Mouse (Mus musculus): ENCODE results near the gene 4930452B06Rik. TPM values are rescaled to one million over a fixed set of nuclear protein-coding genes. Genes with fewer than 3 reads are reported as not detected.

Gene 4930452B06Rik
- polyA plus RNA-seq, 1 experiment from 2014 or later, result 10.8 TPM

- Histone ChIP-seq H3K4me3 (no peak overlapping the region), H3K4me1 (replicated peaks) (no peaks in the 10 kb centered on the region), H3K27ac (no peak overlapping the region), H3K9me3 (no peaks in the 10 kb centered on the region), H3K27me3 (ENCODE audit: insufficient read depth, poor library complexity, severe bottlenecking) (no peaks in the 10 kb centered on the region), H3K36me3 (no peaks in the 10 kb centered on the region)
- WGBS, result 82% methylated on average over 2 of the region's 2 CpGs
- DNase-seq (ENCODE audit: low spot score), result no peak
Measured at GRCm38 (mm10) chr14:8472884-8473283, 193.2 kb downstream of the 4930452B06Rik start.

GRCm38 (mm10) chr14:8464401-8465154, 201.5 kb downstream of the 4930452B06Rik start:
- H3K4me1 ChIP-seq (replicated peaks), result peaks cover 7% of the 10 kb centered on the region; the same call in 1 of the 2 replicates
- no peaks in the 10 kb centered on the region for H3K36me3 ChIP-seq
- no peak overlapping the region for H3K27ac ChIP-seq
- WGBS, result 74% methylated on average over 14 of the region's 14 CpGs
- H3K9me3 ChIP-seq, result no peaks in the 10 kb centered on the region
- no peak for DNase-seq (ENCODE audit: low spot score)
- H3K4me3 ChIP-seq, result no peak overlapping the region
- no peaks in the 10 kb centered on the region for H3K27me3 ChIP-seq (ENCODE audit: insufficient read depth, poor library complexity, severe bottlenecking)

GRCm38 (mm10) chr14:8462973-8463372, 203.1 kb downstream of the 4930452B06Rik start:
- Histone ChIP-seq H3K36me3 (no peaks in the 10 kb centered on the region), H3K9me3 (no peaks in the 10 kb centered on the region), H3K4me3 (no peak overlapping the region), H3K27me3 (ENCODE audit: insufficient read depth, poor library complexity, severe bottlenecking) (no peaks in the 10 kb centered on the region), H3K27ac (no peak overlapping the region), H3K4me1 (replicated peaks) (peaks cover 7% of the 10 kb centered on the region; the same call in 1 of the 2 replicates)
- WGBS, result 95% methylated on average over 4 of the region's 4 CpGs
- no peak for DNase-seq (ENCODE audit: low spot score)

DNA sequence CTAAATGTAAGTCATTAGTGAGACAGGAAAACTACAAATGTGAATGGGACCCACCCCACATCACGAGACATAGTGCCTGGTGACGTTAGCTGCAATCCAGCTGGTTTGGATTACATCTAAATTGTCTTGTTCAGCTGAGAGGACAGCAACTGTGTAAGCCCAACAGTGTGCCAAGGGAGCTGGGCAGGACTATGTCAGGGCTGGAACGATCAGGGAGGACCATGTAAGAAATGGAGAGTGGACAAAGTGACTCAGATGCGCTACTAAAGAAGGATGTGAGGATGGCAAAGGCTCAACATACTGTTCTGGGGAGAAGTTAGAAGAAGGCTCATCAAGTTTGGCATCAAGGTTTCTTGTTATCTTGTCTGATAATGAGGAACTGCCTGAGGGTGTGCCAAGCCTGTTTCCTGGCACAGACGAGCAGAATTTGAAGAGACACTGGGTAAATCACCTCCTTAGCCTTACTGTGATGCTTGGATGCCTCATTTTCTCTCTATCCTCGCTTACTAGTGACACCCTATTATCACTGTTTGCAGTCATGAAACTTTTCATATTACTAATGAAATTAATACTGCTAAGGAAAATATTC, 203.6 kb downstream of the 4930452B06Rik start:
- Histone ChIP-seq H3K9me3 (no peaks in the 10 kb centered on the region), H3K27ac (no peak overlapping the region), H3K27me3 (ENCODE audit: insufficient read depth, poor library complexity, severe bottlenecking) (no peaks in the 10 kb centered on the region), H3K4me3 (no peak overlapping the region), H3K36me3 (no peaks in the 10 kb centered on the region), H3K4me1 (replicated peaks) (peaks cover 7% of the 10 kb centered on the region; the same call in 1 of the 2 replicates)
- 77% methylated on average over 6 of the region's 6 CpGs for WGBS
- no peak for DNase-seq (ENCODE audit: low spot score)

GRCm38 (mm10) chr14:8460226-8461129, 205.6 kb downstream of the 4930452B06Rik start:
- Histone ChIP-seq H3K27me3 (ENCODE audit: insufficient read depth, poor library complexity, severe bottlenecking) (no peaks in the 10 kb centered on the region), H3K4me1 (replicated peaks) (0 out of 2 replicates have a peak, but pooled peaks cover 4% of the 10 kb centered on the region), H3K36me3 (no peaks in the 10 kb centered on the region), H3K9me3 (no peaks in the 10 kb centered on the region), H3K4me3 (no peak overlapping the region), H3K27ac (no peak overlapping the region)
- WGBS, result 42% methylated on average over 19 of the region's 19 CpGs
- peak; percentile 66 for DNase-seq (ENCODE audit: low spot score)

- no peaks in the 10 kb centered on the region for H3K9me3 ChIP-seq
- no peak overlapping the region for H3K4me3 ChIP-seq
- WGBS, result 71% methylated on average over 4 of the region's 4 CpGs
- DNase-seq (ENCODE audit: low spot score), result no peak
- H3K27me3 ChIP-seq (ENCODE audit: insufficient read depth, poor library complexity, severe bottlenecking), result no peaks in the 10 kb centered on the region
- no peaks in the 10 kb centered on the region for H3K36me3 ChIP-seq
- H3K4me1 ChIP-seq (replicated peaks), result 0 out of 2 replicates have a peak, but pooled peaks cover 4% of the 10 kb centered on the region
- H3K27ac ChIP-seq, result no peak overlapping the region
Measured at GRCm38 (mm10) chr14:8459759-8460158, 206.3 kb downstream of the 4930452B06Rik start.

GRCm38 (mm10) chr14:8451117-8451516, 214.9 kb downstream of the 4930452B06Rik start:
- H3K4me1 ChIP-seq (replicated peaks), result no peaks in the 10 kb centered on the region
- no peaks in the 10 kb centered on the region for H3K9me3 ChIP-seq
- no peaks in the 10 kb centered on the region for H3K36me3 ChIP-seq
- WGBS, result 93% methylated on average over 4 of the region's 4 CpGs
- H3K27ac ChIP-seq, result no peak overlapping the region
- no peak overlapping the region for H3K4me3 ChIP-seq
- H3K27me3 ChIP-seq (ENCODE audit: insufficient read depth, poor library complexity, severe bottlenecking), result no peaks in the 10 kb centered on the region
- DNase-seq (ENCODE audit: low spot score), result no peak

- Histone ChIP-seq H3K4me3 (no peak overlapping the region), H3K27me3 (ENCODE audit: insufficient read depth, poor library complexity, severe bottlenecking) (no peaks in the 10 kb centered on the region), H3K9me3 (no peaks in the 10 kb centered on the region), H3K4me1 (replicated peaks) (no peaks in the 10 kb centered on the region), H3K27ac (no peak overlapping the region), H3K36me3 (no peaks in the 10 kb centered on the region)
- WGBS, result 93% methylated on average over 6 of the region's 6 CpGs
- no peak for DNase-seq (ENCODE audit: low spot score)
Measured at GRCm38 (mm10) chr14:8450342-8450741, 215.7 kb downstream of the 4930452B06Rik start.

- Histone ChIP-seq H3K27ac (no peak overlapping the region), H3K36me3 (no peaks in the 10 kb centered on the region), H3K4me1 (replicated peaks) (no peaks in the 10 kb centered on the region), H3K4me3 (no peak overlapping the region), H3K9me3 (no peaks in the 10 kb centered on the region), H3K27me3 (ENCODE audit: insufficient read depth, poor library complexity, severe bottlenecking) (no peaks in the 10 kb centered on the region)
- no peak for DNase-seq (ENCODE audit: low spot score)
Measured at GRCm38 (mm10) chr14:8449299-8449698, 216.7 kb downstream of the 4930452B06Rik start.

GRCm38 (mm10) chr14:8447352-8447751, 218.7 kb downstream of the 4930452B06Rik start:
- Histone ChIP-seq H3K4me3 (no peak overlapping the region), H3K27me3 (ENCODE audit: insufficient read depth, poor library complexity, severe bottlenecking) (no peaks in the 10 kb centered on the region), H3K4me1 (replicated peaks) (no peaks in the 10 kb centered on the region), H3K9me3 (no peaks in the 10 kb centered on the region), H3K27ac (no peak overlapping the region), H3K36me3 (no peaks in the 10 kb centered on the region)
- 85% methylated on average over 1 of the region's 1 CpGs for WGBS
- no peak for DNase-seq (ENCODE audit: low spot score)

DNA sequence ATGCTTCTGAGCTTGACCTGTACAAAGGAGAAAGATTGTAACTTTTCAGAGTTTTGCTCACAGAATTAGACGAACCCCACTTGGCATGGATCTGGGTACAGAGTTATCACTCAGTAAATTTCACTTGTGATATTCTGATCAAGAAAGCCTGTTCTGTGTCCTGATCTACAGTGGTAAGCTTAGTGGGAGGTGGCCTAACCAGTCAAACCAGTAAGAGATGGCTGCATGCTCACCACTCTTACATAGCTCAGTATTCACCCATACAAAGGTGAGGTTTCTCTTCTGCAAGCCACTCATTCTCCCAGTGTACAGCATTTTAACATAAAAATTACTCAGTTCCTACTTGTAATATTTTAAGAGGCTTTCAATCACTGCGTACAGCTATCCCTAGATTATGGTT, 221.7 kb downstream of the 4930452B06Rik start:
- 93% methylated on average over 2 of the region's 2 CpGs for WGBS
- no peak for DNase-seq (ENCODE audit: low spot score)
- H3K27me3 ChIP-seq (ENCODE audit: insufficient read depth, poor library complexity, severe bottlenecking), result no peaks in the 10 kb centered on the region

GRCm38 (mm10) chr14:8442691-8443090, 223.3 kb downstream of the 4930452B06Rik start:
- no peaks in the 10 kb centered on the region for H3K4me1 ChIP-seq (replicated peaks)
- DNase-seq (ENCODE audit: low spot score), result no peak
- H3K27ac ChIP-seq, result no peak overlapping the region
- no peaks in the 10 kb centered on the region for H3K36me3 ChIP-seq
- no peak overlapping the region for H3K4me3 ChIP-seq
- no peaks in the 10 kb centered on the region for H3K9me3 ChIP-seq
- no peaks in the 10 kb centered on the region for H3K27me3 ChIP-seq (ENCODE audit: insufficient read depth, poor library complexity, severe bottlenecking)
- WGBS, result 86% methylated on average over 3 of the region's 3 CpGs

More for the DNA sequence above, 221.7 kb downstream of the 4930452B06Rik start:
- H3K4me1 ChIP-seq (replicated peaks), result no peaks in the 10 kb centered on the region
- H3K27ac ChIP-seq, result no peak overlapping the region
- no peaks in the 10 kb centered on the region for H3K36me3 ChIP-seq
- no peaks in the 10 kb centered on the region for H3K9me3 ChIP-seq
- H3K4me3 ChIP-seq, result no peak overlapping the region

GRCm38 (mm10) chr14:8441623-8442022, 224.4 kb downstream of the 4930452B06Rik start:
- 83% methylated on average over 3 of the region's 3 CpGs for WGBS

More at GRCm38 (mm10) chr14:8441623-8442022, 224.4 kb downstream of the 4930452B06Rik start:
- Histone ChIP-seq H3K4me1 (replicated peaks) (no peaks in the 10 kb centered on the region), H3K27me3 (ENCODE audit: insufficient read depth, poor library complexity, severe bottlenecking) (no peaks in the 10 kb centered on the region), H3K27ac (no peak overlapping the region), H3K36me3 (no peaks in the 10 kb centered on the region), H3K9me3 (no peaks in the 10 kb centered on the region), H3K4me3 (no peak overlapping the region)
- no peak for DNase-seq (ENCODE audit: low spot score)

All from hindbrain, embryonic 10.5 days (tissue).